Mouse (Mus musculus): ENCODE data around the gene Tmem179. TPM values are rescaled to one million over a fixed set of nuclear protein-coding genes. Genes with fewer than 3 reads are reported as not detected.

Gene Tmem179
- total RNA-seq (2012; rRNA removed) (not detected in 2 replicates), total RNA-seq (2014; rRNA removed) (not detected in 2 replicates), polyA plus RNA-seq (2012; ENCODE audit: insufficient read length, low read depth) (not detected in 2 replicates)

- TF ChIP-seq MAFK (IDR thresholded peaks at IDR 0.05; ENCODE audit: insufficient replicate concordance, low read length) (peak; percentile 87), NRF1 (IDR thresholded peaks at IDR 0.05; ENCODE audit: low read depth, low read length) (no peak), BHLHE40 (IDR thresholded peaks at IDR 0.05; ENCODE audit: low read depth, low read length) (peak; percentile 45; the same call in 1 of the 2 replicates), SMC3 (IDR thresholded peaks at IDR 0.05; ENCODE audit: low read depth, low read length) (no peak), HCFC1 (IDR thresholded peaks at IDR 0.05; ENCODE audit: low read depth, low read length) (no peak), MXI1 (IDR thresholded peaks at IDR 0.05; ENCODE audit: low read depth, low read length) (no peak), ZKSCAN1 (IDR thresholded peaks at IDR 0.05; ENCODE audit: borderline replicate concordance, low read depth, low read length) (no peak)
- peak; percentile 19 for DNase-seq (ENCODE audit: extremely low read depth)
- Histone ChIP-seq H3K4me1 (ENCODE audit: control insufficient read depth in 1 of 2, insufficient read depth in 2 of 2) (peaks cover 8 to 12% of the 10 kb centered on the region in 2 experiments), H3K79me2 (replicated peaks; ENCODE audit: control insufficient read depth, extremely low read depth, insufficient read depth, poor library complexity, severe bottlenecking) (no peaks in the 10 kb centered on the region), H3K36me3 (replicated peaks in 1 of 2; ENCODE audit: control insufficient read depth in 1 of 2, insufficient read depth in 1 of 2, low read length in 1 of 2) (no peaks in the 10 kb centered on the region), H3K27ac (ENCODE audit: insufficient read depth, low read depth) (no peak within 1 kb of the TSS), H3K27me3 (replicated peaks) (peaks cover 84% of the 10 kb centered on the region), H3K9ac (ENCODE audit: insufficient read depth, low read depth) (no peak within 1 kb of the TSS), H3K4me2 (ENCODE audit: insufficient read depth, low read depth, poor library complexity, severe bottlenecking) (0 out of 2 replicates have a peak within 1 kb of the TSS, but pooled peaks have one; percentile 12), H3K4me3 (replicated peaks in 1 of 3; ENCODE audit: low read depth in 2 of 3, low read length in 2 of 3, poor library complexity in 1 of 3) (peak within 1 kb of the TSS in 1 of 3 experiments; percentile 22), H3K9me3 (replicated peaks; ENCODE audit: low read length) (no peaks in the 10 kb centered on the region)
- dilution Hi-C loops (cut with MboI; ENCODE audit: extremely low pct_ligation_motif_present, extremely low pct_unique_long_range_greater_than_20kb, low sequenced_read_pairs): no loop called here
- in situ Hi-C loops (cut with MboI; ENCODE audit: low pct_ligation_motif_present, low pct_unique_long_range_greater_than_20kb, low sequenced_read_pairs): no loop called here
Measured at GRCm38 (mm10) chr12:112516697-112517337, at the start of gene Tmem179. Tmem179 (minus strand) TSS chr12:112516747.

- Histone ChIP-seq H3K9ac (ENCODE audit: insufficient read depth, low read depth) (no peak overlapping the region), H3K4me3 (replicated peaks in 1 of 3; ENCODE audit: low read depth in 2 of 3, low read length in 2 of 3, poor library complexity in 1 of 3) (no peak overlapping the region), H3K4me2 (ENCODE audit: insufficient read depth, low read depth, poor library complexity, severe bottlenecking) (no peak overlapping the region), H3K4me1 (ENCODE audit: control insufficient read depth in 1 of 2, insufficient read depth in 2 of 2) (peaks cover 9 to 57% of the 10 kb centered on the region in 2 experiments), H3K36me3 (replicated peaks in 1 of 2; ENCODE audit: control insufficient read depth in 1 of 2, insufficient read depth in 1 of 2, low read length in 1 of 2) (no peaks in the 10 kb centered on the region), H3K9me3 (replicated peaks; ENCODE audit: low read length) (no peaks in the 10 kb centered on the region), H3K27ac (ENCODE audit: insufficient read depth, low read depth) (no peak overlapping the region), H3K27me3 (replicated peaks) (no peaks in the 10 kb centered on the region), H3K79me2 (replicated peaks; ENCODE audit: control insufficient read depth, extremely low read depth, insufficient read depth, poor library complexity, severe bottlenecking) (no peaks in the 10 kb centered on the region)
- dilution Hi-C loops (cut with MboI; ENCODE audit: extremely low pct_ligation_motif_present, extremely low pct_unique_long_range_greater_than_20kb, low sequenced_read_pairs): no loop called here
- DNase-seq (ENCODE audit: extremely low read depth): no peak
- TF ChIP-seq USF2 (conservative IDR thresholded peaks at IDR 0.05; ENCODE audit: low read depth, low read length): 0 out of 2 replicates have a peak, but pooled peaks have one; percentile 20
- no peak for TF ChIP-seq ZNF384 (IDR thresholded peaks at IDR 0.05; ENCODE audit: low read depth, low read length)
- in situ Hi-C loops (cut with MboI; ENCODE audit: low pct_ligation_motif_present, low pct_unique_long_range_greater_than_20kb, low sequenced_read_pairs): loop anchor here (5.0 kb wide), 1 partner anchor 34 kb away; no protein-coding TSS in a partner anchor
Measured at GRCm38 (mm10) chr12:112563011-112563410, 46.5 kb upstream of the Tmem179 start.

GRCm38 (mm10) chr12:112562462-112562861, 45.9 kb upstream of the Tmem179 start:
- Histone ChIP-seq H3K4me2 (ENCODE audit: insufficient read depth, low read depth, poor library complexity, severe bottlenecking) (no peak overlapping the region), H3K4me1 (ENCODE audit: control insufficient read depth in 1 of 2, insufficient read depth in 2 of 2) (peaks cover 6 to 51% of the 10 kb centered on the region in 2 experiments), H3K36me3 (replicated peaks in 1 of 2; ENCODE audit: control insufficient read depth in 1 of 2, insufficient read depth in 1 of 2, low read length in 1 of 2) (no peaks in the 10 kb centered on the region), H3K9ac (ENCODE audit: insufficient read depth, low read depth) (no peak overlapping the region), H3K79me2 (replicated peaks; ENCODE audit: control insufficient read depth, extremely low read depth, insufficient read depth, poor library complexity, severe bottlenecking) (no peaks in the 10 kb centered on the region), H3K9me3 (replicated peaks; ENCODE audit: low read length) (no peaks in the 10 kb centered on the region), H3K4me3 (replicated peaks in 1 of 3; ENCODE audit: low read depth in 2 of 3, low read length in 2 of 3, poor library complexity in 1 of 3) (no peak overlapping the region), H3K27me3 (replicated peaks) (no peaks in the 10 kb centered on the region), H3K27ac (ENCODE audit: insufficient read depth, low read depth) (no peak overlapping the region)
- in situ Hi-C loops (cut with MboI; ENCODE audit: low pct_ligation_motif_present, low pct_unique_long_range_greater_than_20kb, low sequenced_read_pairs) (loop anchor here (5.0 kb wide), 1 partner anchor 35 kb away; no protein-coding TSS in a partner anchor), dilution Hi-C loops (cut with MboI; ENCODE audit: extremely low pct_ligation_motif_present, extremely low pct_unique_long_range_greater_than_20kb, low sequenced_read_pairs) (no loop called here)
- no peak for DNase-seq (ENCODE audit: extremely low read depth)
- TF ChIP-seq PAX5 (IDR thresholded peaks at IDR 0.05; ENCODE audit: low read length) (no peak), HCFC1 (IDR thresholded peaks at IDR 0.05; ENCODE audit: low read depth, low read length) (no peak), CTCF (conservative IDR thresholded peaks at IDR 0.05 in 1 of 2, IDR thresholded peaks at IDR 0.05 in 1 of 2; ENCODE audit: low read depth in 2 of 2, low read length in 2 of 2) (peak in 1 of 2 experiments; percentile 55; a peak in 2 of 4 replicates), TCF12 (IDR thresholded peaks at IDR 0.05; ENCODE audit: low read depth, low read length) (no peak), EP300 (IDR thresholded peaks at IDR 0.05; ENCODE audit: low read length) (no peak), UBTF (IDR thresholded peaks at IDR 0.05; ENCODE audit: low read depth, low read length) (no peak), TBP (conservative IDR thresholded peaks at IDR 0.05; ENCODE audit: low read depth, low read length) (no peak), RAD21 (IDR thresholded peaks at IDR 0.05; ENCODE audit: low read depth, low read length) (peak; percentile 58), NELFE (IDR thresholded peaks at IDR 0.05; ENCODE audit: low read depth, low read length) (no peak), SIN3A (IDR thresholded peaks at IDR 0.05; ENCODE audit: low read length) (no peak), SMC3 (IDR thresholded peaks at IDR 0.05; ENCODE audit: low read depth, low read length) (peak; percentile 48), ZNF384 (IDR thresholded peaks at IDR 0.05; ENCODE audit: low read depth, low read length) (no peak)
